Mouse (Mus musculus) liver, postnatal 0 days (tissue): ENCODE results near the gene Sh2b1.

ENCODE experiments used
- CTCF ChIP-seq: sonication (generic); IDR thresholded peaks from 2 replicates; pipeline ENCODE4 v1.5.1; 2016; ENCODE audit warnings: antibody characterized with exemption, low read depth
- EP300 ChIP-seq: IDR thresholded peaks from 2 replicates; pipeline ENCODE4 v1.6.1; 2016; ENCODE audit warnings: antibody characterized with exemption, low read depth, mild to moderate bottlenecking

- TF ChIP-seq EP300 (no peak), CTCF (no peak)
Observed at GRCm38 (mm10) chr7:126446217-126446616, 29.0 kb downstream of the Sh2b1 start.
